Mouse (Mus musculus) thymus, adult 2 months (tissue): ENCODE measurements at regions not wholly inside any gene's neighbourhood (a gene's known extent, or its start where the extent isn't known, plus 50 kb on each side); places are given as distances from the start of the nearest gene placed in this dataset.

Experiments
- DNase-seq: peaks from one replicate; pipeline ENCODE4 v3.0.0; 2021
- H3K27ac ChIP-seq: fragments of 200-500 bp; 2 replicates; pipeline ENCODE4 v1.5.1; 2012; ENCODE audit warnings: low read length, control low read depth; ENCODE audit not compliant: control insufficient read depth, insufficient read depth
- H3K27me3 ChIP-seq: fragments of 200-500 bp; 2 replicates; pipeline ENCODE4 v1.6.1; 2012; ENCODE audit warnings: mild to moderate bottlenecking, low read length, moderate library complexity, mixed read lengths; ENCODE audit not compliant: control insufficient read depth, insufficient read depth
- H3K36me3 ChIP-seq: fragments of 200-500 bp; 2 replicates; pipeline ENCODE4 v1.6.1; 2012; ENCODE audit warnings: mild to moderate bottlenecking, low read length, moderate library complexity; ENCODE audit not compliant: control insufficient read depth, insufficient read depth
- H3K4me1 ChIP-seq: fragments of 200-500 bp; replicated peaks from 2 replicates; pipeline ENCODE4 v1.6.1; 2012; ENCODE audit warnings: low read length; ENCODE audit not compliant: control insufficient read depth, insufficient read depth
- H3K4me3 ChIP-seq: fragments of 200-500 bp; 2 replicates; pipeline ENCODE4 v1.5.1; 2012; ENCODE audit warnings: mild to moderate bottlenecking, low read length, control low read depth, moderate library complexity; ENCODE audit not compliant: control insufficient read depth, insufficient read depth
- CTCF ChIP-seq: fragments of 200-500 bp; IDR thresholded peaks from 2 replicates; pipeline ENCODE4 v1.5.1; 2012; ENCODE audit warnings: mild to moderate bottlenecking, control low read depth, low read length, moderate library complexity, borderline replicate concordance; ENCODE audit not compliant: control insufficient read depth, poor library complexity, insufficient read depth; ENCODE audit errors: extremely low read depth
- POLR2A ChIP-seq: fragments of 200-500 bp; IDR thresholded peaks from 2 replicates; pipeline ENCODE4 v1.6.1; 2012; ENCODE audit warnings: mild to moderate bottlenecking, low read length, control low read depth, moderate library complexity; ENCODE audit not compliant: control insufficient read depth, poor library complexity, insufficient read depth; ENCODE audit errors: extremely low read depth
- WGBS: fragments of 180-500 bp; shearing (Covaris S2); methylation state at CpG from one replicate; pipeline ENCODE4 v1.1.7; 2018; 5-methylcytosine and 5-hydroxymethylcytosine counted together

GRCm38 (mm10) chr7:69062994-69063393, 314.0 kb upstream of the Arrdc4 start:
- no peak overlapping the region for H3K4me3 ChIP-seq
- no peaks in the 10 kb centered on the region for H3K4me1 ChIP-seq
- no peaks in the 10 kb centered on the region for H3K36me3 ChIP-seq
- H3K27me3 ChIP-seq, result no peaks in the 10 kb centered on the region
- DNase-seq, result no peak
- WGBS, result 89% methylated on average over 5 of the region's 5 CpGs
- TF ChIP-seq CTCF (no peak), POLR2A (no peak)
- no peak overlapping the region for H3K27ac ChIP-seq

- no peak overlapping the region for H3K4me3 ChIP-seq
- H3K4me1 ChIP-seq, result no peaks in the 10 kb centered on the region
- H3K27me3 ChIP-seq, result no peaks in the 10 kb centered on the region
- WGBS, result 94% methylated on average over 7 of the region's 7 CpGs
- H3K27ac ChIP-seq, result no peak overlapping the region
- TF ChIP-seq CTCF (no peak), POLR2A (no peak)
- no peak for DNase-seq
- no peaks in the 10 kb centered on the region for H3K36me3 ChIP-seq
Measured at GRCm38 (mm10) chr7:69062506-69062905, 313.5 kb upstream of the Arrdc4 start.

GRCm38 (mm10) chr7:69062094-69062493, 313.1 kb upstream of the Arrdc4 start:
- no peak overlapping the region for H3K27ac ChIP-seq
- no peaks in the 10 kb centered on the region for H3K4me1 ChIP-seq
- WGBS, result 86% methylated on average over 8 of the region's 8 CpGs
- H3K36me3 ChIP-seq, result no peaks in the 10 kb centered on the region
- TF ChIP-seq CTCF (no peak), POLR2A (no peak)
- no peaks in the 10 kb centered on the region for H3K27me3 ChIP-seq
- no peak overlapping the region for H3K4me3 ChIP-seq
- DNase-seq, result no peak

GRCm38 (mm10) chr7:69061242-69061641, 312.2 kb upstream of the Arrdc4 start:
- Histone ChIP-seq H3K4me1 (no peaks in the 10 kb centered on the region), H3K27me3 (no peaks in the 10 kb centered on the region), H3K27ac (no peak overlapping the region), H3K36me3 (no peaks in the 10 kb centered on the region), H3K4me3 (no peak overlapping the region)
- 92% methylated on average over 4 of the region's 4 CpGs for WGBS
- DNase-seq, result no peak
- no peak for TF ChIP-seq POLR2A
- TF ChIP-seq CTCF, result no peak

GRCm38 (mm10) chr7:69016575-69016974, 267.5 kb upstream of the Arrdc4 start:
- Histone ChIP-seq H3K27ac (no peak overlapping the region), H3K27me3 (no peaks in the 10 kb centered on the region), H3K4me1 (no peaks in the 10 kb centered on the region), H3K36me3 (no peaks in the 10 kb centered on the region), H3K4me3 (no peak overlapping the region)
- DNase-seq, result no peak
- TF ChIP-seq CTCF, result no peak
- TF ChIP-seq POLR2A, result no peak
- 75% methylated on average over 8 of the region's 8 CpGs for WGBS

- no peaks in the 10 kb centered on the region for H3K4me1 ChIP-seq
- TF ChIP-seq CTCF (no peak), POLR2A (no peak)
- H3K27me3 ChIP-seq, result no peaks in the 10 kb centered on the region
- no peaks in the 10 kb centered on the region for H3K36me3 ChIP-seq
- DNase-seq, result no peak
- no peak overlapping the region for H3K27ac ChIP-seq
- 87% methylated on average over 4 of the region's 4 CpGs for WGBS
- no peak overlapping the region for H3K4me3 ChIP-seq
Measured at GRCm38 (mm10) chr7:69015047-69015446, 266.0 kb upstream of the Arrdc4 start.

- Histone ChIP-seq H3K4me1 (no peaks in the 10 kb centered on the region), H3K27me3 (no peaks in the 10 kb centered on the region), H3K27ac (no peak overlapping the region), H3K4me3 (no peak overlapping the region), H3K36me3 (no peaks in the 10 kb centered on the region)
- TF ChIP-seq POLR2A (no peak), CTCF (no peak)
- WGBS, result 90% methylated on average over 10 of the region's 10 CpGs
- no peak for DNase-seq
Measured at GRCm38 (mm10) chr7:69007237-69007636, 258.2 kb upstream of the Arrdc4 start.
